Mouse (Mus musculus): ENCODE results near the gene Hnrnpa0. TPM values are rescaled to one million over a fixed set of nuclear protein-coding genes. Genes with fewer than 3 reads are reported as not detected.

Hnrnpa0 gene
- total RNA-seq, 2 experiments from 2014 or later: 191 to 196 TPM

Other genes starting within 250 kb of the Hnrnpa0 start
- 1 to 10 TPM; 1.5 to 1.8 TPM for gene Spock1, start 220.2 kb downstream of the Hnrnpa0 start, total RNA-seq (2021)
- gene Klhl3, start 15.0 kb downstream of the Hnrnpa0 start, total RNA-seq (2021): 1 to 10 TPM; 5.6 to 5.8 TPM
- 10 to 100 TPM; 16.7 to 17.6 TPM for gene Idnk, start 29.1 kb upstream of the Hnrnpa0 start, total RNA-seq (2021)
- 10 to 100 TPM; 71.3 to 74.6 TPM for gene Ubqln1, start 87.1 kb upstream of the Hnrnpa0 start, total RNA-seq (2021)
- 10 to 100 TPM; 31.2 to 34.6 TPM for gene Gkap1, start 147.1 kb upstream of the Hnrnpa0 start, total RNA-seq (2021)
- under 1 TPM; 0.34 to 0.79 TPM for gene Kif27, start 230.6 kb upstream of the Hnrnpa0 start, total RNA-seq (2021)